Mouse (Mus musculus): ENCODE measurements around the gene Shisa5. TPM values are rescaled to one million over a fixed set of nuclear protein-coding genes. Genes with fewer than 3 reads are reported as not detected.
A peak's percentile ranks its signal among the peaks of the same experiment; 100 is the strongest.

The Shisa5 gene
- polyA plus RNA-seq, 1 experiment from 2014 or later: 110 TPM

DNA sequence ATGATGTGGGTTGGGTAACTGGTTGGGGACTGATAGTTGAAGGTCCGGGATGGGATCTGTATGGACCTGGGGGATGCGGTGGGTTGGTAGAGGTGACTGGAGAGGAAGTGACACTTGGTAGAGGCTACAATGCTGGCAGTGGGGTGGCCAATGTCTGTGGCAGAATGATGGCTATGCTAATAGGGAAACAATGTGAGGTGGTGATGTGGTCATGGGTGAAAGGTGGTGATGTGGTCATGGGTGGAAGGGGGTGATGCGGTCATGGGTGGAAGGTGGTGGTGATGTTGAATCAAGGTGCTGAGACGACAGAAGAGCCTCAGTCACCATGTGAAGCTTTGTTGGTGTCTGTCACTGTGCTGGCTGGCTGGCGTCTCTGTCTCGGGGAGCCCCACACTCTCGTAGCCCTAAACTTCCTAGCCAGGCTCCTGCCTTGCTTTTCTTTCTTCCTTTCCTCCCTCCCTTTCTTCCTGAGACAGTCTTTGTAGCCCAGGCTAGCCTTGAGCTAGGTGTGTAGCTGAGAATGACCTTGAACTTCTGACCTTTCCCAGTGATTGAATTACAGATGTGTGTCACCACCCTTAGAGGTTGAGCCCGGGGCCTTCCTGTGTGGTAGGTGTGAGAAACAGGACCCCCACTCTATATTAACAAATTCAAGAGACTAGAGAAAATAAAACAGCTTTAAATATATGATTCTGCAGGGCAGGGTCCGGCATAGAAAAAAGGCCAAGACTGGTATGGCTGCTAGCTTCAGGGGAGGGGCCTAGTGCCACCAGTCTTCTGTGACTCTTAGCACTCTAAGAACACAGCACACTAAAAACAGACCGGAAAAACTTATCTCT, 13.5 kb downstream of the Shisa5 start:
- WGBS: 90% methylated on average over 10 of the region's 10 CpGs
- Histone ChIP-seq H3K4me1 (ENCODE audit: insufficient read depth, low read length) (peaks cover 12% of the 10 kb centered on the region), H3K4me3 (ENCODE audit: low read length) (no peak overlapping the region), H3K4me2 (replicated peaks; ENCODE audit: low read depth, low read length) (no peak overlapping the region), H3K27ac (ENCODE audit: low read length) (no peak overlapping the region), H3K9ac (replicated peaks; ENCODE audit: low read length) (no peak overlapping the region), H3K9me3 (ENCODE audit: low read length) (no peaks in the 10 kb centered on the region), H3K36me3 (ENCODE audit: insufficient read depth, low read length) (peaks cover 21% of the 10 kb centered on the region), H3K27me3 (ENCODE audit: insufficient read depth, low read length) (no peaks in the 10 kb centered on the region)
- no peak for ATAC-seq (ENCODE audit: low FRiP score, low TSS enrichment)

DNA sequence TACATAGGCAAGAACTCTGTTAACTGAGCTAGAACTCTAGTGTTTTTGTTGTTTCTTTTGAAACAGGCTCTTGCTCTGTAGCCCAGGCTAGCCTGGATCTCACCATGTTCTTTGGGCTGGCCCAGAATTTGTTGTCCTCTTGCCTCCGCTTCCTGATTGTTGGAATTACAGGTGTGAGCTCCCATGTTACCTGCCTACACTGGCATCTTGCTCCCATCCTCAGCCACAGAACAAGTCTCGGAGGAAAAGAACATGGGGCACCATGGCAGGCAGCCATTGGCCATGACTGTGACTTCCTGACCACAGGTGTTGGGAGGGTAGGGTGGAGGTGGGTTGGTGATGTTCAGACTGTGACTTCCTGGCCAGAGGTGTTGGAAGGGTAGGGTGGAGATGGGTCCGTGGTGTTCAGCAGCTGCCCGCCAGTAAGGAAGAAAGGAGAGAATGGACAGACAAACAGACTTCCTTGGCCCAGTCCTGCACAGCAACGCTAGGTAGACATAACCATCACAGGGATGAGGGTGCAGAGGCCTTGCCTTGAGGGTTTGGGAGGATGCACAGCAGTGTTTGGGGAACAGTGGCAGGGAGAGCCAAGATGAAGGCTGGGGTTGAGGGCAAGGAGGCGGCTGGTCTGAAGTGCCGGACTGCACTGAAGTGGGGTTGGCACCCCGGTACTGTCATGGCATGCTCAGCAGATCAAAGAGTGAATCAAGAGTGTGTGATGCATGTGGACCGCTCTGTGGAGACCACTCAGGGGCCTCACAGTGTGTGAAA, 14.3 kb downstream of the Shisa5 start:
- Histone ChIP-seq H3K4me2 (replicated peaks; ENCODE audit: low read depth, low read length) (no peak overlapping the region), H3K4me3 (ENCODE audit: low read length) (no peak overlapping the region), H3K9me3 (ENCODE audit: low read length) (no peaks in the 10 kb centered on the region), H3K4me1 (ENCODE audit: insufficient read depth, low read length) (peaks cover 12% of the 10 kb centered on the region), H3K9ac (replicated peaks; ENCODE audit: low read length) (no peak overlapping the region), H3K27me3 (ENCODE audit: insufficient read depth, low read length) (no peaks in the 10 kb centered on the region), H3K36me3 (ENCODE audit: insufficient read depth, low read length) (peaks cover 29% of the 10 kb centered on the region), H3K27ac (ENCODE audit: low read length) (no peak overlapping the region)
- no peak for ATAC-seq (ENCODE audit: low FRiP score, low TSS enrichment)
- 86% methylated on average over 9 of the region's 9 CpGs for WGBS

DNA sequence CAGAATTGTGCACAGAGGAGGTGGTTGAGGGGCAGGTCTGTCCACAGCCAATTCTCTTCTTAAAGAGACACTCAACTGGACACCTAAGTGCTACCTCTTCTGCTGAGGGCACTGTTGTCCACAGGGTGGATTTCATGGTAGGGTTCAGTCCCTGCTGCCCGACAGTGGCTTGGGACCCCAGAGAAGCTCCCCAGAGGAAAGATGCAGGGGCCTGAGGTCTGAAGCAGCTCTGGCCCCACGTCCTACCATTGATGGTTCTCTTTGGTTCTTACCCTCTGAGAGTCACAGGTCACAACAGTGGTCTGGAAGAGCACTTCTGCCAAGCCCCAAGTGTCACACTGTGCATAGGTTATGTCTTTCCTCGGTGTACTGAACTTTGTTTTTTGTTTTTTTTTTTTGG, 15.0 kb downstream of the Shisa5 start:
- Histone ChIP-seq H3K9ac (replicated peaks; ENCODE audit: low read length) (no peak overlapping the region), H3K4me1 (ENCODE audit: insufficient read depth, low read length) (peaks cover 13% of the 10 kb centered on the region), H3K27me3 (ENCODE audit: insufficient read depth, low read length) (no peaks in the 10 kb centered on the region), H3K36me3 (ENCODE audit: insufficient read depth, low read length) (peaks cover 36% of the 10 kb centered on the region), H3K9me3 (ENCODE audit: low read length) (no peaks in the 10 kb centered on the region), H3K27ac (ENCODE audit: low read length) (no peak overlapping the region), H3K4me2 (replicated peaks; ENCODE audit: low read depth, low read length) (no peak overlapping the region), H3K4me3 (ENCODE audit: low read length) (no peak overlapping the region)
- WGBS: 74% methylated on average over 3 of the region's 3 CpGs
- no peak for ATAC-seq (ENCODE audit: low FRiP score, low TSS enrichment)

DNA sequence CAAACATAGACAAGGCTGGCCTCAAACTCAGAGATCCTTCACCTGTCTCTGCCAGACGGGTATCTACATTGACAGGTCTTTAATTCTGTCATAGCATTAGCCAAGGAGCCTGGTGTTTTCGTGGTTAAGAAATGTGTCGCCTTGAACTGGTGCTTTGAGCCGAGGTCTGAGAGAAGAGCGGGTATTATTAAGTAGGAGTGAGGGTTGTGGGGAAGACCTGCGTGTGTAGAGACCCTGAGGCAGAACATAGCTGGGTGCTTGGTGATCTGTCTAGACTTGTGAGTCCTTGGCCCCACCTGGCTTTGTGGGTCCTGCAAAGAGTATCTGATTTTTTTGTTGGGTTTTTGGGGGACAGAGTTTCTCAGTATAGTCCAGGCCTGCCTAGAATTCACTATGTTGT, 15.5 kb downstream of the Shisa5 start:
- ATAC-seq (ENCODE audit: low FRiP score, low TSS enrichment): no peak
- peak overlapping the region; percentile 79; the same call in 1 of the 2 replicates for H3K27ac ChIP-seq (ENCODE audit: low read length)
- H3K4me3 ChIP-seq (ENCODE audit: low read length): no peak overlapping the region
- 73% methylated on average over 6 of the region's 6 CpGs for WGBS
- 0 out of 2 replicates have a peak overlapping the region, but pooled peaks have one; percentile 59 for H3K9ac ChIP-seq (replicated peaks; ENCODE audit: low read length)
- H3K9me3 ChIP-seq (ENCODE audit: low read length): no peaks in the 10 kb centered on the region
- peaks cover 38% of the 10 kb centered on the region for H3K36me3 ChIP-seq (ENCODE audit: insufficient read depth, low read length)
- H3K27me3 ChIP-seq (ENCODE audit: insufficient read depth, low read length): no peaks in the 10 kb centered on the region
- peaks cover 18% of the 10 kb centered on the region for H3K4me1 ChIP-seq (ENCODE audit: insufficient read depth, low read length)
- no peak overlapping the region for H3K4me2 ChIP-seq (replicated peaks; ENCODE audit: low read depth, low read length)

DNA sequence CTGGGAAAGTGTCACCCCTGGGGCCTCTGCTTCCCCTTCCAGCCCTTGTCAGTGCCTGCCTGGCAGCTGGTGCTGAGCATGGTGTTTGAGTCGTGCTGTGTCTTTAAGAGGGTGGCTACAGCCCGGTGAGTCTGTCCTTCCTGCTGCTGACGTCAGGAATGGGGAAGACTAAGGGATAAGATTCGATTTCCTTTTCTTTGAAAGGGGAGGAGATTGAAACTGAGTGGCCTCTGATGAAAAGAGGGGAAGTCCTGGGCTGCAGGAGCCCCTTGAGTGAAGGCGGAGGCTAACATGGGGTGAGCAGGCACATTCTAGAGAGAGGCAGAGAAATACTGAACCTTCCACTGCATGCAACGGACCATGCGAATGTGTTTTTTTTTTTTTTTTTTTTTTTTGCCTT, 16.3 kb downstream of the Shisa5 start:
- peak overlapping the region; percentile 59 for H3K9ac ChIP-seq (replicated peaks; ENCODE audit: low read length)
- H3K27ac ChIP-seq (ENCODE audit: low read length): peak overlapping the region; percentile 79
- peaks cover 38% of the 10 kb centered on the region for H3K36me3 ChIP-seq (ENCODE audit: insufficient read depth, low read length)
- H3K4me2 ChIP-seq (replicated peaks; ENCODE audit: low read depth, low read length): peak overlapping the region; percentile 52
- peak; percentile 75 for ATAC-seq (ENCODE audit: low FRiP score, low TSS enrichment)
- peak overlapping the region; percentile 41 for H3K4me3 ChIP-seq (ENCODE audit: low read length)
- WGBS: 4% methylated on average over 7 of the region's 7 CpGs
- H3K9me3 ChIP-seq (ENCODE audit: low read length): no peaks in the 10 kb centered on the region
- peaks cover 18% of the 10 kb centered on the region for H3K4me1 ChIP-seq (ENCODE audit: insufficient read depth, low read length)
- H3K27me3 ChIP-seq (ENCODE audit: insufficient read depth, low read length): no peaks in the 10 kb centered on the region

DNA sequence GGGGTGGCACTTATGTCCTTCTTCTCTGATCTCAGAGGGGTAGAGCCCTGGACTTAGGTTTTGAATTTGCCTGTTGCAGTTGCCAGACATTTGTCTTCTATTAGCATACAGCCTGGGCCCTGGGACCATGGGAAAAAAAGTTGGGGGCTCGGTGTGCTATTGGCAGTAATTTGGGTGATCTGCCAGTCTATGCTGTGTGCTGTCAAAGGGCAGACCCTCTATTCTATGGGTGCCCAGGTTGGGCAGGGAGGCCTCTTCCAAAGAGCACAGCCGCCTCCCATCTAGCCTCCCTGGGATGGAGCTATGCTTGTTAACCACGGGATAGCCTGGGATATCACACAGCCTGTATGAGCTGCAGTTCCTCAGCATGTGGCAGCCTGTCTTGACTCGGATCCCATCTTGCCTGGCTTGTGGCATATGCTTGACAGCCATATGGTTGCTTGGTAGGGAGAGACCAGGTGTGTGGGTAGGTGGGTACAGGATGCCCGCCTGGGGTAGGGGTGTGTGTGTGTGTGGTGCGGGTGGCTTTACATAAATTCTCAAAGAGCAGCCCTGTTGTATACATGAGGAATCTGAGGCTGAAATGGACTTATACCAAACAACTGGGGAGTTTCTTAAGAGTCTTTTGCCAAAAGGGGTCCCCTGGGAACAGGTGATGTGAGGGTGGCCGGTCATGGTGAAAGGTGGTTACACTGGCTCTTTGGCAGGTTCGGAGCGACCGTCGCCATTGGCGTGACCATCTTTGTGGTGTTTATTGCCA, 17.1 kb downstream of the Shisa5 start:
- H3K9ac ChIP-seq (replicated peaks; ENCODE audit: low read length): peak overlapping the region; percentile 59
- ATAC-seq (ENCODE audit: low FRiP score, low TSS enrichment): no peak
- 89% methylated on average over 12 of the region's 12 CpGs for WGBS
- H3K36me3 ChIP-seq (ENCODE audit: insufficient read depth, low read length): peaks cover 38% of the 10 kb centered on the region
- H3K27me3 ChIP-seq (ENCODE audit: insufficient read depth, low read length): no peaks in the 10 kb centered on the region
- H3K4me3 ChIP-seq (ENCODE audit: low read length): peak overlapping the region; percentile 41
- peak overlapping the region; percentile 79 for H3K27ac ChIP-seq (ENCODE audit: low read length)
- H3K9me3 ChIP-seq (ENCODE audit: low read length): no peaks in the 10 kb centered on the region
- H3K4me1 ChIP-seq (ENCODE audit: insufficient read depth, low read length): peaks cover 18% of the 10 kb centered on the region
- peak overlapping the region; percentile 52 for H3K4me2 ChIP-seq (replicated peaks; ENCODE audit: low read depth, low read length)

DNA sequence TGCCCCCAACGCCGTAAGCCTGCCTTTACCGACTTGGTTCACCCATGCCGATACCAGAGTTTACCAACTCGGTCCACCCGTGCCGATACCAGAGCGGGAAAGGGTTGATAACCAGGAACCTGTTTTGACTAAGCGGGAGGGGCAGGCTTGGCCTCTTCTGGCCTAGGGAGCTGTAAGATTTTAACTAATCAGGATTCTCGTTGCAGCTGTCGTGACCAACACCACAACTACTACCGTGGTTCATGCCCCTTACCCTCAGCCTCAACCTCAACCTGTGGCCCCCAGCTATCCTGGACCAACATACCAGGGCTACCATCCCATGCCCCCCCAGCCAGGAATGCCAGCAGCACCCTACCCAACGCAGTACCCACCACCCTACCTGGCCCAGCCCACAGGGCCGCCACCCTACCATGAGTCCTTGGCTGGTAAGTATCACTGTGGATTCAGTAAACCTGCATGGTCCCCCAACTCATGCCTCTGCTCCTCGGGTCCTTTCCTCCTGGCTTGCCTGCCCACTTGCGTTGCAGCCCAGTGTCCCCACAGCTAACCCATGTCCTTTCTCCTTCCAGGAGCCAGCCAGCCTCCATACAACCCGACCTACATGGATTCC, 17.8 kb downstream of the Shisa5 start:
- ATAC-seq (ENCODE audit: low FRiP score, low TSS enrichment): no peak
- H3K27ac ChIP-seq (ENCODE audit: low read length): no peak overlapping the region

DNA sequence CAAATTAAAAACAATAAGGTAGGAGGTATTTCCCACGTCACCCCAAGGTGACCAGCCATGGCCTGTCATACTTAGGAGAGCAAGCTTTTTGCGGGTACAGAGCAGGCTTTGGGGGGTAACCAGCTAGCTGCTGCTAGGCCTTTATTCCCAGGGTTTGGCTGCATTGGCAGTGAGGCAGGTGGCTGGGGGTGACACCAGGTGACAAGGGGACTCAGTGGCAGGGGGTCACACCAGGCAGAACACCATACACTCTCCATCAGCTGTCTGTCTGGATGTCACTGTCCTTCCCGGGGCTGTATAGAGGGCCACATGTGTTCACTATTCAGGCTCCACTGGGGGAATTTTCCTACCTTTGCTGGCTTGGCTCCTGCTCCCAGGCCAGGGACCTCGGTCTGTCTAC, 18.6 kb downstream of the Shisa5 start:
- H3K36me3 ChIP-seq (ENCODE audit: insufficient read depth, low read length): peaks cover 30% of the 10 kb centered on the region
- H3K4me1 ChIP-seq (ENCODE audit: insufficient read depth, low read length): peaks cover 18% of the 10 kb centered on the region
- no peak for ATAC-seq (ENCODE audit: low FRiP score, low TSS enrichment)

More for the DNA sequence above, 17.8 kb downstream of the Shisa5 start:
- no peak overlapping the region for H3K9ac ChIP-seq (replicated peaks; ENCODE audit: low read length)
- H3K36me3 ChIP-seq (ENCODE audit: insufficient read depth, low read length): peaks cover 36% of the 10 kb centered on the region
- H3K4me3 ChIP-seq (ENCODE audit: low read length): no peak overlapping the region
- 92% methylated on average over 17 of the region's 17 CpGs for WGBS
- H3K27me3 ChIP-seq (ENCODE audit: insufficient read depth, low read length): no peaks in the 10 kb centered on the region
- H3K9me3 ChIP-seq (ENCODE audit: low read length): no peaks in the 10 kb centered on the region
- H3K4me2 ChIP-seq (replicated peaks; ENCODE audit: low read depth, low read length): no peak overlapping the region
- peaks cover 18% of the 10 kb centered on the region for H3K4me1 ChIP-seq (ENCODE audit: insufficient read depth, low read length)

DNA sequence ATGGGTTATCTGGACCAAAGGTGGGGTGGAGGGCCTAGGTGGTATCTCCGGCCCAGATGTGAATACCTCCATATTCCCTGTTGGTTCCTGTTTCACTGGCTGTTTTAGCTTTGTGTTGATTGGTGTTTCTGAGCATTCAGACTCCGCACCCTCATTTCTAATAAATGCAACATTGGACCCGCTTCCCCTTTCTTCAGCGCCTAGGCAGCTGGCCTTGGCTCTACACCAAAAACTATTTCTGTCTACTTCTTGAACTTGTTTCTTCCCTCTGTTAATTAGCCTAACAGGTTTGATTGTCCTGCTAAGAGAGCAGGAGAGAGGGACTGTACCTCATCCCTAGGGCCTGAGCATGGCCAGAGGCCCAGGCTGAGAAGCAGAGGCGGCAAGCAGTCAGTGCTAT, 19.2 kb downstream of the Shisa5 start:
- no peaks in the 10 kb centered on the region for H3K9me3 ChIP-seq (ENCODE audit: low read length)
- H3K36me3 ChIP-seq (ENCODE audit: insufficient read depth, low read length): peaks cover 29% of the 10 kb centered on the region
- H3K27ac ChIP-seq (ENCODE audit: low read length): no peak overlapping the region
- no peaks in the 10 kb centered on the region for H3K27me3 ChIP-seq (ENCODE audit: insufficient read depth, low read length)
- 91% methylated on average over 5 of the region's 5 CpGs for WGBS
- H3K4me2 ChIP-seq (replicated peaks; ENCODE audit: low read depth, low read length): no peak overlapping the region
- peaks cover 18% of the 10 kb centered on the region for H3K4me1 ChIP-seq (ENCODE audit: insufficient read depth, low read length)
- no peak overlapping the region for H3K9ac ChIP-seq (replicated peaks; ENCODE audit: low read length)
- no peak for ATAC-seq (ENCODE audit: low FRiP score, low TSS enrichment)
- no peak overlapping the region for H3K4me3 ChIP-seq (ENCODE audit: low read length)

More for the DNA sequence above, 18.6 kb downstream of the Shisa5 start:
- Histone ChIP-seq H3K27me3 (ENCODE audit: insufficient read depth, low read length) (no peaks in the 10 kb centered on the region), H3K9ac (replicated peaks; ENCODE audit: low read length) (no peak overlapping the region), H3K4me2 (replicated peaks; ENCODE audit: low read depth, low read length) (no peak overlapping the region), H3K4me3 (ENCODE audit: low read length) (no peak overlapping the region), H3K9me3 (ENCODE audit: low read length) (no peaks in the 10 kb centered on the region), H3K27ac (ENCODE audit: low read length) (no peak overlapping the region)
- WGBS: 95% methylated on average over 4 of the region's 4 CpGs
